Mouse (Mus musculus) heart, embryonic 15.5 days (tissue): Measurements from ENCODE around the gene Ctc1. TPM values are rescaled to one million over a fixed set of nuclear protein-coding genes. Genes with fewer than 3 reads are reported as not detected.

Experiments
- ATAC-seq: fragments of 200-750 bp; cut with Nextera tagmentation; replicated peaks from 2 replicates; pipeline ENCODE4 v1.8.0; 2017; ENCODE audit warnings: low read depth, moderate TSS enrichment; ENCODE audit not compliant: insufficient number of reproducible peaks, insufficient read depth, low FRiP score
- H3K27ac ChIP-seq: fragments of 300-500 bp; sonication (generic); 2 replicates; pipeline ENCODE4 v1.5.1; 2015; ENCODE audit warnings: mild to moderate bottlenecking, inconsistent platforms
- H3K27me3 ChIP-seq: fragments of 300-500 bp; sonication (generic); 2 replicates; pipeline ENCODE4 v1.6.1; 2015; ENCODE audit warnings: inconsistent platforms
- H3K36me3 ChIP-seq: fragments of 300-500 bp; sonication (generic); 2 replicates; pipeline ENCODE4 v1.6.1; 2015; ENCODE audit warnings: mild to moderate bottlenecking, inconsistent platforms
- H3K4me1 ChIP-seq: fragments of 300-500 bp; sonication (generic); replicated peaks from 2 replicates; pipeline ENCODE4 v1.6.1; 2015; ENCODE audit warnings: inconsistent platforms
- H3K4me2 ChIP-seq: fragments of 300-500 bp; sonication (generic); 2 replicates; pipeline ENCODE4 v1.6.1; 2015; ENCODE audit warnings: inconsistent platforms, mild to moderate bottlenecking, moderate library complexity
- H3K4me3 ChIP-seq: fragments of 300-500 bp; sonication (generic); 2 replicates; pipeline ENCODE4 v1.5.1; 2015; ENCODE audit warnings: mild to moderate bottlenecking, inconsistent platforms
- H3K9ac ChIP-seq: fragments of 300-500 bp; sonication (generic); 2 replicates; pipeline ENCODE4 v1.6.1; 2015; ENCODE audit warnings: mild to moderate bottlenecking, inconsistent platforms
- H3K9me3 ChIP-seq: fragments of 300-500 bp; sonication (generic); replicated peaks from 2 replicates; pipeline ENCODE4 v1.6.1; 2016; ENCODE audit warnings: inconsistent platforms
- WGBS: fragments of 180-500 bp; shearing (Covaris S2); methylation state at CpG from one replicate; pipeline ENCODE4 v1.1.7; 2015; ENCODE audit warnings: mixed read lengths; 5-methylcytosine and 5-hydroxymethylcytosine counted together
- polyA plus RNA-seq: library from polyadenylated mRNA; unstranded; fragments of >200 nt; fragmentation: Nextera tagmentation; extraction: Ambion mirVana; gene quantifications from 2 replicates; pipeline ENCODE4 v1.2.1, GENCODE M21; 2015

Gene Ctc1
- polyA plus RNA-seq, 1 experiment from 2014 or later, result 38.3 TPM

GRCm38 (mm10) chr11:69062761-69063224 lies 47.1 kb downstream of the Ctc1 start:
- under 1% methylated on average over 19 of the region's 19 CpGs for WGBS
- Histone ChIP-seq H3K27me3 (no peaks in the 10 kb centered on the region), H3K9me3 (no peaks in the 10 kb centered on the region), H3K4me1 (peaks cover 53% of the 10 kb centered on the region), H3K36me3 (no peaks in the 10 kb centered on the region), H3K4me2 (peak overlapping the region; percentile 90), H3K9ac (peak overlapping the region; percentile 60), H3K4me3 (peak overlapping the region; percentile 61), H3K27ac (peak overlapping the region; percentile 82)
- peak; percentile 47 for ATAC-seq

DNA sequence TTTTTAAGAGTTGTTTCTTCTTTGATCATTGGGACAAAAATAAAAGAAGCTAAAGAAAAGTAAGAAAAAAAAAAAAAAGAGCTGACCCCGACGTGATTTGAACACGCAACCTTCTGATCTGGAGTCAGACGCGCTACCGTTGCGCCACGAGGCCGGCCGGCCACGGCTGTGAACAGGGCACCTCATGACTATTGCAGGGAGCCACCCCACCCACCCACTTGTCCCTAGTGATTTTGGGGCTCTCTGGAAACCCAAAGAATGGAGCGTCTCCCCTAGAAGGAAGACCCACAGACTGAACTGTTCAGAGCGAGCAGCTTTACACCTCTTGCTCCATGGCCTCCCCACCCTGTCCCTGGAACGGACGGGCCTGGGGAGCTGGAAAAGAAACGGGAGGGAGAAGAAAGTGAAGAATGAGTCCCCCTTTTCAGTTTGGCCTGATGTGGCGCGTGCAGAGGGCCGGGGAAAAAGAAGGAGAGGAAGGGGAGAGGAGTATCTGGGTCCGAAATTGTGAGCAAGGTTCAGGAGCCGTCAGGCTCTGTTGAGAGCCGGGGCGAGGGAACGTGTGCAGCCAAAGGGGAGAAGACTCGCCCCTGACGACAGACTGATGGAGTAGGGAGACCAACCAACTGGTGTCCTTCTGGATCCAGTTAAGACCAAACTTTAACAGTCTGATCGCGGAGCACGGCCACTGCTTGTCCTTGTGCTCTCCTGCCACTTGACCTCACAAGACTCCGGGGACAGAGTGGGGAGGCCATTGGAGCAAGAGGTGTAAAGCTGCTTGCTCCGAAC lies 47.9 kb downstream of the Ctc1 start:
- Histone ChIP-seq H3K36me3 (no peaks in the 10 kb centered on the region), H3K27me3 (no peaks in the 10 kb centered on the region), H3K4me1 (peaks cover 50% of the 10 kb centered on the region), H3K4me3 (peak overlapping the region; percentile 61), H3K4me2 (peak overlapping the region; percentile 90), H3K9ac (peak overlapping the region; percentile 65), H3K9me3 (no peaks in the 10 kb centered on the region), H3K27ac (peak overlapping the region; percentile 82)
- WGBS, result under 1% methylated on average over 31 of the region's 31 CpGs
- no peak for ATAC-seq

DNA sequence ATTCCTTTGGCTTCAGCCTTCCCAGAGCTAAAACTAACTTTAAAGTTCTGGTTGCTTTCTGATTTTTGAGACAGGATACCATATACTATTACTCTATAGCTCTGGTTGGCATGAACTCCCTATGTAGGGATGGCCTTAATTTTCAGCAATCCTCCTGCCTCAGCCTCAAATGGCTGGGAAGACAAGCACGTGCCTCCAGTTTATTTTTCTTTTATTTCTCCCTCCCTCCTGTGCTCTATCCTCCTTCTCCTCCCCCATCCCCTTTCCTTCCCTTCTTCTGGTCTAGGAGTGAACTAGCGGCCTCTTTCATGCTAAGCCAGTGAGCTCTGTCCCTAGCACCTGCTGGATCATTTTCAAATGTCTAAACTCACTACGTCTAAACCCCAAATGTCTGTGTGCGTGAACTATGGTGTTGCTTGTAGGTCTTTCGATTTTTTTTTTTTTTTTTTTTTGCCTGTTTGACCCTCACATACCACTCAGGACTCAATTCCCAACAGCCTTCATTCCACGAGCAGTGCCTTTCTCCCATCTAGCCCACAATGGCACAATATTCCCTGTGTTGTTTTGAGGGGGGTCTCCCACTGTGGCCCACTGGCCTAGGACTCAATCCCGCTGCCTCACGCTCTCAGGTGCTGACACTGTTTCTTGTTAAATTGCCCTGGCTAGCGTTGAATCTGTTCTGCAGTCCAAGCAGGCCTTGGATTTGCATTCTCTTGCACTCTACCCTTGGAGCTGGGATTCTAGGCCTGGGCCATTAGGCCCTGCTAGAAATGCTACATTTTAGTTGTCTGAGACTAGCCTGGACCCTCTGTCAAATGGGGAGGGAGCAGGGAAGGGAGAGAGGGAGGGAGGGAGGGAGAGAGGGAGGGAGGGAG lies 48.8 kb downstream of the Ctc1 start:
- WGBS, result 64% methylated on average over 9 of the region's 9 CpGs
- peak overlapping the region; percentile 82 for H3K27ac ChIP-seq
- H3K4me3 ChIP-seq, result peak overlapping the region; percentile 61
- ATAC-seq, result no peak
- H3K9me3 ChIP-seq, result no peaks in the 10 kb centered on the region
- H3K4me1 ChIP-seq, result peaks cover 49% of the 10 kb centered on the region
- H3K4me2 ChIP-seq, result peak overlapping the region; percentile 90
- no peaks in the 10 kb centered on the region for H3K27me3 ChIP-seq
- H3K36me3 ChIP-seq, result no peaks in the 10 kb centered on the region
- H3K9ac ChIP-seq, result peak overlapping the region; percentile 65

DNA sequence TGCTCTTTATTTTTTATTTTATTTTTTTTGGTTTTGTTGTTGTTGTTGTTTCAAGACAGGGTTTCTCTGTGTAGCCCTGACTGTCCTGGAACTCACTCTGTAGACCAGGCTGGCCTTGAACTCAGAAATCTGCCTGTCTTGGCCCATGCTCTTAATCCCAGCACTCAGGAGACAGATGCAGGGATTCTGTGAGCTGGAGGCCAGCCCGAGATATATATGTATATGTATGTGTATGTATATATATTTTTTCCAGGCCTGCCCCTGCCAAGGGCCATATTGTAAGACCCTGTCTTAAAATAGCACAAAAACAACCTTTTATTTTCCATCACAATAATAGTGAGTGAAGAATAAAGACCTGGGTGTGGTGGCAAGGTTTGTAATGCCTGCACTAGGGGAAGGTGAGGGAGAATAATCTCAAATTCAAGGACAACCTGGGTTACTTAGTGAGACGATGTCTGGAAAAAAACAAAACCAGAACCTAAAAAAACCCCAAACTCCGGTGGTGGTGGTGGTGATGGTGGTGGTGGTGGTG lies 49.7 kb downstream of the Ctc1 start:
- H3K9ac ChIP-seq, result no peak overlapping the region

DNA sequence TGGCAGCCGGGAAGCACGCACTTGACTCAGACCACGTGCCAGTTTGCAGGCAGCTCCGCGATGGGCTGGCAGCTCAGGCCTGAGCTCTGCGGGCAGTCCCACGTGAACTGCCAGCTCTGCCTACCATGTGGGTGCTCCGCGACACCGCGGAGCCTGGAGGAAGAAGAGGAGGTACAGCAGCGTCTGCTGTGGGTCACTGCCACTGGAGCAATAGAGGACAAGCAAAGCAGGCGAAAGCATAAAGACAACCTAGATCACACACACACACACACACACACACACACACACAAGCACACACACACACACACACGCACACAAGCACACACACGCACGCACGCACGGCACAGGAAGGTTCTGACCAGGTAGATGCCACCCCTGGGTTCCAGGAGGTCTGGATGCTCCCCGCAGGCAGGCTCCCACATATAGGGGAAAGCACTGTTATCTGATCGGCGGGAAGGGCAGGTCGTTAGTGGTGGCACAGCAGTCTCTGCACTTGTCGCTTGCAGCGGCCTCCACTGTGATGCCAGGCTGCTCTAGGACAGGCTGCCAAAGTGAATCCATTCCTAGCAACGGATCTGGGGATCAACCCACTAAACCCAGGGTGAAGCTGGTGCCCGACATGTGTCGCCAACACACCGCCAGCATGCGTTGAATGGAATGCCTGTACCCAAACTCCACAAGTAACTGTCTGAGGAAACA lies 50.6 kb downstream of the Ctc1 start:
- H3K4me3 ChIP-seq, result peak overlapping the region; percentile 42
- no peaks in the 10 kb centered on the region for H3K27me3 ChIP-seq
- H3K9me3 ChIP-seq, result no peaks in the 10 kb centered on the region
- 2% methylated on average over 28 of the region's 29 CpGs for WGBS
- no peaks in the 10 kb centered on the region for H3K36me3 ChIP-seq
- peak overlapping the region; percentile 80 for H3K4me2 ChIP-seq
- peak overlapping the region; percentile 47 for H3K9ac ChIP-seq
- H3K4me1 ChIP-seq, result peaks cover 49% of the 10 kb centered on the region
- H3K27ac ChIP-seq, result peak overlapping the region; percentile 15
- no peak for ATAC-seq

More for the DNA sequence above, 49.7 kb downstream of the Ctc1 start:
- no peaks in the 10 kb centered on the region for H3K36me3 ChIP-seq
- 73% methylated on average over 3 of the region's 3 CpGs for WGBS
- ATAC-seq, result no peak
- H3K27ac ChIP-seq, result no peak overlapping the region
- H3K4me1 ChIP-seq, result peaks cover 52% of the 10 kb centered on the region
- no peak overlapping the region; the same call in 1 of the 2 replicates for H3K4me3 ChIP-seq
- no peaks in the 10 kb centered on the region for H3K9me3 ChIP-seq
- no peaks in the 10 kb centered on the region for H3K27me3 ChIP-seq
- peak overlapping the region; percentile 80; the same call in 1 of the 2 replicates for H3K4me2 ChIP-seq

- H3K9ac ChIP-seq, result peak overlapping the region; percentile 47; the same call in 1 of the 2 replicates
- H3K9me3 ChIP-seq, result no peaks in the 10 kb centered on the region
- peak overlapping the region; percentile 80 for H3K4me2 ChIP-seq
- no peak for ATAC-seq
- H3K4me1 ChIP-seq, result peaks cover 46% of the 10 kb centered on the region
- no peaks in the 10 kb centered on the region for H3K36me3 ChIP-seq
- 5% methylated on average over 8 of the region's 8 CpGs for WGBS
- no peaks in the 10 kb centered on the region for H3K27me3 ChIP-seq
- peak overlapping the region; percentile 89 for H3K27ac ChIP-seq
- peak overlapping the region; percentile 42 for H3K4me3 ChIP-seq
Observed at GRCm38 (mm10) chr11:69066956-69067355, 51.2 kb downstream of the Ctc1 start.

DNA sequence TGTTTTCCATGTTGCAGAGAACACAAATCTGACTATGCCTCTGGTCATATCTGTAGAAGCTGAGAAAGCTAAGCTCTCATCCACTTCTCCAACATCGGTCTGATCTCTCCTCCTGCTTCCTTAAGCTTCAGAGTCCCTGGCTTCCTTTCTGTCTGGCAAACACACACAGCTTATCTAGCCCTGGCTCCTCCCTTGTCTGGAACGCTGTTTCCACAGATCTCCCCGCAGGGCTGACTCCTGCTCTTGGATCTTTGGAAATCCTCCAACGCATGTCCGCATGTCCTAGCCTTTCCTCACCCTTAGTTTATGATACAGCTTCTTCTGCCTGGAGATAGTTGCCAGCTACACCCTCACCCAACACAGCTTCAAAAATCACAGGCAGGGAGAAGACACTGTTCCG lies 51.9 kb downstream of the Ctc1 start:
- Histone ChIP-seq H3K4me3 (no peak overlapping the region; the same call in 1 of the 2 replicates), H3K4me2 (peak overlapping the region; percentile 39), H3K27ac (peak overlapping the region; percentile 89), H3K4me1 (peaks cover 47% of the 10 kb centered on the region), H3K9ac (peak overlapping the region; percentile 14; the same call in 1 of the 2 replicates), H3K27me3 (no peaks in the 10 kb centered on the region), H3K36me3 (no peaks in the 10 kb centered on the region), H3K9me3 (no peaks in the 10 kb centered on the region)
- 16% methylated on average over 6 of the region's 6 CpGs for WGBS
- no peak for ATAC-seq

GRCm38 (mm10) chr11:69070093-69070492 lies 54.4 kb downstream of the Ctc1 start:
- WGBS, result 0% methylated on average over 13 of the region's 13 CpGs
- H3K9ac ChIP-seq, result peak overlapping the region; percentile 84
- no peak for ATAC-seq
- no peaks in the 10 kb centered on the region for H3K27me3 ChIP-seq
- peak overlapping the region; percentile 91 for H3K27ac ChIP-seq
- peak overlapping the region; percentile 72 for H3K4me3 ChIP-seq
- H3K36me3 ChIP-seq, result no peaks in the 10 kb centered on the region
- H3K4me2 ChIP-seq, result peak overlapping the region; percentile 84
- no peaks in the 10 kb centered on the region for H3K9me3 ChIP-seq
- H3K4me1 ChIP-seq, result peaks cover 54% of the 10 kb centered on the region

GRCm38 (mm10) chr11:69070590-69071222 lies 55.0 kb downstream of the Ctc1 start, which contains the start of gene Tmem107:
Gene Tmem107 (plus strand): TSS chr11:69070806.
- peak; percentile 85 for ATAC-seq
- Histone ChIP-seq H3K27ac (peak within 1 kb of the TSS; percentile 91), H3K4me2 (peak within 1 kb of the TSS; percentile 84), H3K36me3 (no peaks in the 10 kb centered on the region), H3K9ac (peak within 1 kb of the TSS; percentile 84), H3K4me1 (peaks cover 54% of the 10 kb centered on the region), H3K27me3 (no peaks in the 10 kb centered on the region), H3K4me3 (peak within 1 kb of the TSS; percentile 72), H3K9me3 (no peaks in the 10 kb centered on the region)
- under 1% methylated on average over 47 of the region's 47 CpGs for WGBS

DNA sequence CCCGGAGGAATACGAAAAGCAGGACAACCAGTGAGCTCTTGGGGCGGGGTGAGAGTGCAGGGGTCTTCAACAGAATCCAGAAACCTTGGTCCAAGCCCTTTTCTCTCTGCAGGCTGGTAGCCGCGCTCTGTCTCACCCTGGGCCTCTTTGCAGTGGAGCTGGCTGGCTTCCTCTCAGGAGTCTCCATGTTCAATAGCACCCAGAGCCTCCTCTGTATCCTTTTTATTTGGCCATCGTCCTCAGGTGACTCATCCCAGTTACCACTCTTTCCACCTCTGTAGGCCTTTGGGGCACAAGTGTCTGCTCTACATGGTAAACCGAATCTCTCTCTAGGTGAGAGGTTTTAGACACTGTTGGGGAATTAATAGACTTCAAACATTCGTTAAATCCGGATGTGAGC lies 55.6 kb downstream of the Ctc1 start:
- ATAC-seq, result no peak
- 25% methylated on average over 9 of the region's 9 CpGs for WGBS
- peaks cover 52% of the 10 kb centered on the region for H3K4me1 ChIP-seq

More for the DNA sequence above, 55.6 kb downstream of the Ctc1 start:
- peak overlapping the region; percentile 72 for H3K4me3 ChIP-seq
- peak overlapping the region; percentile 84 for H3K9ac ChIP-seq
- no peaks in the 10 kb centered on the region for H3K9me3 ChIP-seq
- no peaks in the 10 kb centered on the region for H3K27me3 ChIP-seq
- no peaks in the 10 kb centered on the region for H3K36me3 ChIP-seq
- H3K27ac ChIP-seq, result peak overlapping the region; percentile 91
- peak overlapping the region; percentile 84 for H3K4me2 ChIP-seq
